Mouse (Mus musculus): ENCODE measurements around the gene Disp1. TPM values are rescaled to one million over a fixed set of nuclear protein-coding genes. Genes with fewer than 3 reads are reported as not detected.

Gene Disp1
- polyA plus RNA-seq (2021; fragmentation: Nextera tagmentation) = 6.2 and 6.4 TPM in 2 replicates
- long read RNA-seq, experiment 1, full-length matches to known transcripts = 4 of 12 reads
- long read RNA-seq, experiment 1, partial matches to known transcripts = 3 of 12 reads
- long read RNA-seq, experiment 1, other reads (novel, unspliced or antisense) = 5 of 12 reads
- long read RNA-seq, experiment 2, partial matches to known transcripts = 2 of 4 reads
- long read RNA-seq, experiment 2, other reads (novel, unspliced or antisense) = 2 of 4 reads

DNA sequence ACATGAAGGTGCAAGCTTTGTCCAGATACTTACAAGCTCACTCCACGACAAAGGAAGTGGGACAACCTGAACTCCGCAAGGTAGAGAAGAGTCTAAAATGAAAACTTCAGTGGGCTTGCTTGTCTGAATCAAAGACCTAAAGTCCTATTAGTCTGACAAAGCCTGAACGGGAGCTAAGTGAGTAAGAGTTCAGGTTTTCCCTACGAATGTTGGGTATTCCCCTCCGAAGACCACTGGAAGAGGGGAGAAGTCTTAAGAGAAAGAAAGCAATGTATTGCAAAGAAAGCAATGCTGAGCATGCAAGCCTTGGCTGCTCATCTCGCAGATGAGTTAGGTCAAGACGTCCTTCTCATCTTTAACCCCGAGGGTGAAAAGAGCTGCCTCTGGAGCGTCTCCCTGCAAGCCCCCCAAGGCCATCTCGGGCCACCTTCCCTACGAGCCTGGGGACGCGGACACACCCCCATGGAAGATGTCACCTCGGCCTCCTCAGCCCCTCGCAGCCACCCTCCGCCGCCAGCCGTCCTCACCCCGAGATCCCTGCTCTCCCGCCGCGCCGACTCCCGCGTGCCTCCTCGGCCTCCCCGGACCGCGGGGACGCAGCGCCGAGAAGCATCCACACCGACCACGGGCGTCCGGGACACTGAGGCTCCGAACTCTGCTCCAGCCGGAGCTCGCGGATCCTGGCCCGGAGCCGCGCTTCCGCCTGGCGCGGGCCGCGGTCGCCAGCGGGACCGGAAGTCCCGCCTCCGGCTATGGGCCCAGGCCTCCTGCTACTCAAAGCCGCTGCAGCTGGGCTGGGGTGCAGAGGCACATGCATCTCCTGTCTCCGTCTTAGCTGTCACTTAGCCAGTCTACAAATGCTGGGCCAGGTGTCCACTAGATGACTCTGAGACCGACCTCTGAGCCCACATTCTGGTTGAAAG, at the start of gene Disp1:
Gene Disp1, minus strand, starts transcription at position 727 of the 923 bp plus-strand sequence.

Other genes starting within 250 kb of the Disp1 start
- 7.0 and 9.7 TPM in 2 replicates for gene Aida, start 75.1 kb upstream of the Disp1 start, polyA plus RNA-seq (2021; fragmentation: Nextera tagmentation)
- gene Brox, start 75.7 kb upstream of the Disp1 start, polyA plus RNA-seq (2021; fragmentation: Nextera tagmentation) = 24.4 and 27.9 TPM in 2 replicates
- 51.9 and 54.7 TPM in 2 replicates for gene Mia3, start 148.0 kb upstream of the Disp1 start, polyA plus RNA-seq (2021; fragmentation: Nextera tagmentation)
- gene Taf1a, start 167.5 kb upstream of the Disp1 start, polyA plus RNA-seq (2021; fragmentation: Nextera tagmentation) = 7.9 and 10.3 TPM in 2 replicates
- gene Hhipl2, start 196.7 kb upstream of the Disp1 start, polyA plus RNA-seq (2021; fragmentation: Nextera tagmentation) = not detected in 2 replicates